Mouse (Mus musculus) MEL (cell line): Measurements from ENCODE around the gene Unc79. TPM values are rescaled to one million over a fixed set of nuclear protein-coding genes. Genes with fewer than 3 reads are reported as not detected.

Experiments
- DNase-seq: peaks from one replicate; pipeline ENCODE4 v3.0.0; 2011; ENCODE audit warnings: low read depth, low spot score
- H3K27ac ChIP-seq: 2 replicates; pipeline ENCODE4 v1.5.1; 2012; ENCODE audit warnings: low read depth, mild to moderate bottlenecking, control low read depth, low read length, moderate library complexity; ENCODE audit not compliant: control insufficient read depth
- H3K27me3 ChIP-seq, 2 experiments: fragments of 150-350 bp in 1 of 2; sonication (generic) in 1 of 2; 2 replicates each; pipeline ENCODE4 v1.6.1; 2012; ENCODE audit warnings: low read length in 2 of 2, mild to moderate bottlenecking in 2 of 2, improper control_type of control experiment in 1 of 2, moderate library complexity in 1 of 2; ENCODE audit not compliant: insufficient read depth in 2 of 2, control insufficient read depth in 1 of 2
- H3K36me3 ChIP-seq, 2 experiments: 2 replicates each; pipeline ENCODE4 v1.6.1; 2012 to 2014; ENCODE audit warnings: low read length in 2 of 2, improper control_type of control experiment in 1 of 2, inconsistent platforms in 1 of 2, mild to moderate bottlenecking in 1 of 2; ENCODE audit not compliant: insufficient read depth in 2 of 2, control insufficient read depth in 1 of 2
- H3K4me1 ChIP-seq, 2 experiments: fragments of 150-350 bp in 1 of 2; sonication (generic) in 1 of 2; 2 replicates each; pipeline ENCODE4 v1.6.1; 2012; ENCODE audit warnings: low read length in 2 of 2, improper control_type of control experiment in 1 of 2, mild to moderate bottlenecking in 1 of 2; ENCODE audit not compliant: insufficient read depth in 2 of 2, control insufficient read depth in 1 of 2
- H3K4me3 ChIP-seq, 2 experiments: fragments of 150-350 bp in 1 of 2; sonication (generic) in 1 of 2; 2 replicates each; pipeline ENCODE4 v1.5.1; 2012; ENCODE audit warnings: low read depth in 2 of 2, low read length in 2 of 2, mild to moderate bottlenecking in 2 of 2, moderate library complexity in 2 of 2, control low read depth in 1 of 2, improper control_type of control experiment in 1 of 2; ENCODE audit not compliant: control insufficient read depth in 1 of 2, insufficient read depth in 1 of 2
- H3K79me2 ChIP-seq: 2 replicates; pipeline ENCODE4 v1.6.1; 2012; ENCODE audit warnings: mild to moderate bottlenecking, low read length, moderate library complexity; ENCODE audit not compliant: control insufficient read depth, poor library complexity, insufficient read depth
- H3K9ac ChIP-seq: 2 replicates; pipeline ENCODE4 v1.6.1; 2012; ENCODE audit warnings: low read depth, mild to moderate bottlenecking, control low read depth, low read length, moderate library complexity; ENCODE audit not compliant: control insufficient read depth, poor library complexity, severe bottlenecking
- H3K9me3 ChIP-seq: fragments of 150-350 bp; sonication (generic); replicated peaks from 2 replicates; pipeline ENCODE4 v1.6.1; 2012; ENCODE audit warnings: mild to moderate bottlenecking, low read length, improper control_type of control experiment, moderate library complexity; ENCODE audit not compliant: insufficient read depth
- CHD1 ChIP-seq: IDR thresholded peaks from 2 replicates; pipeline ENCODE4 v1.6.1; 2012; ENCODE audit warnings: low read depth, mild to moderate bottlenecking, inconsistent platforms, low read length, improper control_type of control experiment
- CTCF ChIP-seq, 3 experiments: IDR thresholded peaks in 2 of 3; conservative IDR thresholded peaks in 1 of 3; 2 replicates each; pipeline ENCODE4 v1.5.1; 2011 to 2012; ENCODE audit warnings: low read length in 3 of 3, low read depth in 2 of 3, mild to moderate bottlenecking in 2 of 3, improper control_type of control experiment in 1 of 3, inconsistent platforms in 1 of 3, mixed read lengths in 1 of 3, moderate library complexity in 1 of 3; ENCODE audit not compliant: control insufficient read depth in 1 of 3, insufficient read depth in 1 of 3, poor library complexity in 1 of 3, severe bottlenecking in 1 of 3
- E2F4 ChIP-seq: IDR thresholded peaks from 2 replicates; pipeline ENCODE4 v1.6.1; 2011; ENCODE audit warnings: low read depth, low read length, improper control_type of control experiment, borderline replicate concordance
- ELF1 ChIP-seq: IDR thresholded peaks from 2 replicates; pipeline ENCODE4 v1.6.1; 2014; ENCODE audit warnings: low read depth, mild to moderate bottlenecking, inconsistent platforms, low read length, improper control_type of control experiment, moderate library complexity
- GATA1 ChIP-seq: IDR thresholded peaks from 2 replicates; pipeline ENCODE4 v1.6.1; 2011; ENCODE audit warnings: low read depth, low read length, improper control_type of control experiment
- MAZ ChIP-seq: IDR thresholded peaks from 2 replicates; pipeline ENCODE4 v1.6.1; 2012; ENCODE audit warnings: low read depth, mild to moderate bottlenecking, inconsistent platforms, low read length, improper control_type of control experiment
- MEF2A ChIP-seq: IDR thresholded peaks from 2 replicates; pipeline ENCODE4 v1.6.1; 2014; ENCODE audit warnings: low read depth, mild to moderate bottlenecking, inconsistent platforms, low read length, improper control_type of control experiment; ENCODE audit not compliant: poor library complexity, insufficient replicate concordance, severe bottlenecking; ENCODE audit errors: extremely low read depth
- MYC ChIP-seq: IDR thresholded peaks from 2 replicates; pipeline ENCODE4 v1.6.1; 2011; ENCODE audit warnings: low read depth, mild to moderate bottlenecking, low read length, improper control_type of control experiment, moderate library complexity
- NELFE ChIP-seq: IDR thresholded peaks from 2 replicates; pipeline ENCODE4 v1.6.1; 2011; ENCODE audit warnings: low read depth, low read length, improper control_type of control experiment
- POLR2A ChIP-seq, 2 experiments: IDR thresholded peaks; 2 replicates each; pipeline ENCODE4 v1.6.1; 2011 to 2012; ENCODE audit warnings: low read length in 2 of 2, mild to moderate bottlenecking in 2 of 2, control low read depth in 1 of 2, improper control_type of control experiment in 1 of 2, low read depth in 1 of 2, moderate library complexity in 1 of 2; ENCODE audit not compliant: control insufficient read depth in 1 of 2, insufficient read depth in 1 of 2, poor library complexity in 1 of 2
- RAD21 ChIP-seq: IDR thresholded peaks from 2 replicates; pipeline ENCODE4 v1.6.1; 2011; ENCODE audit warnings: mild to moderate bottlenecking, low read depth, low read length, improper control_type of control experiment
- SIN3A ChIP-seq: IDR thresholded peaks from 2 replicates; pipeline ENCODE4 v1.6.1; 2012; ENCODE audit warnings: low read length, improper control_type of control experiment, inconsistent platforms
- TCF12 ChIP-seq: IDR thresholded peaks from 2 replicates; pipeline ENCODE4 v1.6.1; 2014; ENCODE audit warnings: low read depth, mild to moderate bottlenecking, inconsistent platforms, low read length, improper control_type of control experiment, moderate library complexity
- USF1 ChIP-seq: IDR thresholded peaks from 2 replicates; pipeline ENCODE4 v1.6.1; 2014; ENCODE audit warnings: low read depth, mild to moderate bottlenecking, inconsistent platforms, low read length, improper control_type of control experiment, moderate library complexity
- ZC3H11A ChIP-seq: IDR thresholded peaks from 2 replicates; pipeline ENCODE4 v1.6.1; 2012; ENCODE audit warnings: low read depth, mild to moderate bottlenecking, inconsistent platforms, low read length, improper control_type of control experiment
- ZMIZ1 ChIP-seq: IDR thresholded peaks from 2 replicates; pipeline ENCODE4 v1.6.1; 2012; ENCODE audit warnings: low read depth, mild to moderate bottlenecking, inconsistent platforms, low read length, improper control_type of control experiment, moderate library complexity
- ZNF384 ChIP-seq: IDR thresholded peaks from 2 replicates; pipeline ENCODE4 v1.6.1; 2012; ENCODE audit warnings: low read depth, mild to moderate bottlenecking, inconsistent platforms, low read length, improper control_type of control experiment
- polyA plus RNA-seq, 2 experiments: library from polyadenylated mRNA; stranded (reverse) in 1 of 2; unstranded in 1 of 2; fragments of >175 nt in 1 of 2; fragments of >200 nt in 1 of 2; gene quantifications; 2 replicates each; pipeline versions ENCODE4 v1.2.1 to v1.2.4; 2012; ENCODE audit warnings: low replicate concordance in 2 of 2, low read depth in 1 of 2; ENCODE audit not compliant: insufficient read length in 2 of 2, insufficient read depth in 1 of 2, missing spikeins in 1 of 2
- total RNA-seq: library from RNA; depleted of rRNA; stranded (reverse); fragments of 300-350 nt; gene quantifications from 2 replicates; pipeline ENCODE4 v1.2.3, GENCODE M21; 2012

Unc79 gene
- total and polyA plus RNA-seq, 3 experiments, result 0.01 TPM; not detected in 2

DNA sequence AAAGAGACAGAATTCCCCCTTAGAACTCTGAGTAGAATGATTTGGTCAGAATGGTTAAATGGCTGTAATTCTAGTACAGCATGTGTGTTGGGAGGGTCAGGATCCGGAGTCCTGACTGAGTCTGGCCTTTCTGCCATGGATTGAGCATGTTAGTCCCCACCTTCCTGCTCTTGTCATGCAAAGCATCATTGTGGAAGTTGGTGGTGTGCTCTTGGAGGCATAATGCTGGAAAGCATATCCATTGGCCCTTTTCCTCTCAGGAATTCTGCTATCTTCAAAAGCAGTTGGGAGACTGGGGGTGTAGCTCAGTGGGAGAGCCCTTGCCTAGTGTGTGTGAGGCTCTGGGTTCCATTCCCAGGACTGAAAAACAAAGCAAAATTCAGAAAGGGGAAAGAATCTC is 175.2 kb downstream of the Unc79 start:
- Histone ChIP-seq H3K36me3 (no peaks in the 10 kb centered on the region), H3K9me3 (no peaks in the 10 kb centered on the region), H3K4me1 (no peaks in the 10 kb centered on the region), H3K79me2 (no peaks in the 10 kb centered on the region), H3K27me3 (no peaks in the 10 kb centered on the region), H3K9ac (no peak overlapping the region), H3K27ac (no peak overlapping the region)
- DNase-seq, result no peak
- no peak for TF ChIP-seq ZNF384
- no peak for TF ChIP-seq NELFE
- TF ChIP-seq MEF2A, result no peak
- no peak for TF ChIP-seq ZC3H11A
- TF ChIP-seq ZMIZ1, result no peak
- no peak for TF ChIP-seq MYC
- TF ChIP-seq SIN3A, result no peak
- no peak for TF ChIP-seq MAZ
- no peak for TF ChIP-seq ELF1
- no peak for TF ChIP-seq GATA1
- no peak for TF ChIP-seq RAD21
- no peak for TF ChIP-seq CTCF (IDR thresholded peaks at IDR 0.05 in 2 of 3, conservative IDR thresholded peaks at IDR 0.05 in 1 of 3; ENCODE audit: control insufficient read depth in 1 of 3, insufficient read depth in 1 of 3, low read depth in 2 of 3, low read length in 3 of 3, poor library complexity in 1 of 3, severe bottlenecking in 1 of 3)
- TF ChIP-seq TCF12, result no peak
- TF ChIP-seq POLR2A (IDR thresholded peaks at IDR 0.05; ENCODE audit: control insufficient read depth in 1 of 2, insufficient read depth in 1 of 2, low read depth in 1 of 2, low read length in 2 of 2, poor library complexity in 1 of 2), result no peak
- no peak for TF ChIP-seq USF1
- TF ChIP-seq E2F4, result no peak
- TF ChIP-seq, all 39 proteins: peak for 0
- H3K4me3 ChIP-seq, result no peak overlapping the region

GRCm38 (mm10) chr12:103128914-103129313 is 180.3 kb downstream of the Unc79 start:
- Histone ChIP-seq H3K79me2 (no peaks in the 10 kb centered on the region), H3K9me3 (no peaks in the 10 kb centered on the region), H3K4me3 (no peak overlapping the region), H3K9ac (no peak overlapping the region)
- no peak for TF ChIP-seq CHD1
- TF ChIP-seq, all 39 proteins: peak for 0
- no peak for DNase-seq
- Histone ChIP-seq H3K4me1 (no peaks in the 10 kb centered on the region), H3K27ac (no peak overlapping the region), H3K27me3 (no peaks in the 10 kb centered on the region), H3K36me3 (no peaks in the 10 kb centered on the region)
